Mouse (Mus musculus) spleen, adult 2 months (tissue): ENCODE data around the gene Maneal. TPM values are rescaled to one million over a fixed set of nuclear protein-coding genes. Genes with fewer than 3 reads are reported as not detected.
A peak's percentile ranks its signal among the peaks of the same experiment; 100 is the strongest.

Experiments
- DNase-seq, 2 experiments: peaks; one replicate each; pipeline versions ENCODE4 v3.0.0 to v3.0.0-alpha.2; 2012 to 2021; ENCODE audit warnings: low spot score in 2 of 2, low read depth in 1 of 2
- H3K27ac ChIP-seq: fragments of 200-500 bp; 2 replicates; pipeline ENCODE4 v1.5.1; 2012; ENCODE audit warnings: low read length, inconsistent platforms; ENCODE audit not compliant: insufficient read depth
- H3K27me3 ChIP-seq: fragments of 200-500 bp; 2 replicates; pipeline ENCODE4 v1.6.1; 2012; ENCODE audit warnings: mild to moderate bottlenecking, moderate library complexity, low read length, inconsistent platforms; ENCODE audit not compliant: control insufficient read depth, insufficient read depth
- H3K36me3 ChIP-seq: fragments of 200-500 bp; 2 replicates; pipeline ENCODE4 v1.6.1; 2012; ENCODE audit warnings: mild to moderate bottlenecking, low read length, inconsistent platforms; ENCODE audit not compliant: control insufficient read depth, insufficient read depth
- H3K4me1 ChIP-seq: fragments of 200-500 bp; 2 replicates; pipeline ENCODE4 v1.6.1; 2011; ENCODE audit warnings: inconsistent platforms; ENCODE audit not compliant: control insufficient read depth, insufficient read depth, insufficient read length
- H3K4me3 ChIP-seq: fragments of 200-500 bp; 2 replicates; pipeline ENCODE4 v1.5.1; 2011; ENCODE audit warnings: mild to moderate bottlenecking, inconsistent platforms; ENCODE audit not compliant: insufficient read depth, insufficient read length; ENCODE audit errors: extremely low read depth
- CTCF ChIP-seq: fragments of 200-500 bp; IDR thresholded peaks from 2 replicates; pipeline ENCODE4 v1.5.1; 2011; ENCODE audit warnings: mild to moderate bottlenecking, inconsistent platforms; ENCODE audit not compliant: insufficient read depth, insufficient read length, insufficient replicate concordance; ENCODE audit errors: extremely low read depth
- POLR2A ChIP-seq: fragments of 200-500 bp; IDR thresholded peaks from 2 replicates; pipeline ENCODE4 v1.6.1; 2011; ENCODE audit warnings: low read depth, low read length, inconsistent platforms
- WGBS: fragments of 180-500 bp; shearing (Covaris S2); methylation state at CpG from one replicate; pipeline ENCODE4 v1.1.7; 2018; 5-methylcytosine and 5-hydroxymethylcytosine counted together
- polyA plus RNA-seq: library from polyadenylated mRNA; depleted of rRNA; stranded (reverse); fragments of >200 nt; gene quantifications from 2 replicates; pipeline ENCODE4 v1.2.3, GENCODE M21; 2012

The Maneal gene
- polyA plus RNA-seq, 1 experiment = 0.65 TPM

DNA sequence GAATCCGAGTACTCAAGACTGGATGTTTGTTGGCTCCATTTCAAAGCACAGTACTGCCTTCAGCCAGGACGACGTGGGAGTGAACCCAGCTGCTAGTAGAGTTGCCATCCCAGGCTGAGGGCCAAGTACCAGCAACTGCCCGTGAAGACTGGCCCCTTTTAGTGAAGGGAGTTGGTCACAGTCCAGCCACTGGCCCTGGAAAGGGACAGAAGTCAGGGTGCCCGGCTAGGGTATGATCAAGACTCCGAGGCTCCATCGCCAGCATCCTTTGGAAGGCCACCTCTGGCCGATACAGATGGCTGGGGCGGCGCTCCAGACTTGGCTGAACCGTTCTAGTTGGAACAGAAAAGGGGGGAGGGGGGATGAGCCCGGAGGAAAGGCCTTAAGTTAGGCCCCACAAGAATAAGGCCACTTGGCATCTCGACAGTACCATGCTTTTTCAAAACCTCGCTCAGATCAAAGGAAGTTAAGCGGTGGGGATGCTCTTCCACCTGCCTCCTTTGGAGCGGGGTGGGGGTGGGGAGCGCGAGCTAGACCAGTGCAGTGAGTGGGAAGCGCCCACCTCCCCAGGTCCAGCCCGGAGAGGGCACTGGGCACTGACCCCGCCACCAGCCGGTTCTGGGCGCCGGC lies 12.2 kb downstream of the Maneal start:
- DNase-seq = no peak
- H3K4me1 ChIP-seq = peaks cover 12% of the 10 kb centered on the region

DNA sequence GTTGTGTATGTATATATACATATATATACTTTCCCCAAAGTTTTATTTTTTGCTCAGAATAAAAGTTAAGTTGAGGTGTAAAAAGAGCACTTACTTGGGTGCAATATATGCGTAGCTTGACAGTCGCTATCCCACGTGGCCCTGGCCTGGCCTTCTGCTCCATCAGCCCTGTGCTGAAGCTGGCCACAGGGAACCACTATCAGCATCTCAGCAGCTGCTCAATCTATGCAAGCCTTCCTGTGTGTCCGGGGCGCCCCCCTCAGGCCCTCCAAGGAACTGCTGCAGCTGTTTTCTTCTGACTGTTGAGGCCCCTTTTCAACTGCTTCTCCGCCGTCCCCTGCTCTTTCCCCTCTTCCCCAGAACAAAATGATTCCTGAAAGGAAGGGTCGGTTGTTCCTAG lies 14.4 kb downstream of the Maneal start:
- peaks cover 1% of the 10 kb centered on the region; the same call in 1 of the 2 replicates for H3K36me3 ChIP-seq
- H3K27ac ChIP-seq = no peak overlapping the region
- peaks cover 12% of the 10 kb centered on the region for H3K4me1 ChIP-seq
- DNase-seq = peak; percentile 26 to 74
- no peak overlapping the region for H3K4me3 ChIP-seq
- H3K27me3 ChIP-seq = no peaks in the 10 kb centered on the region
- peak; percentile 94 for TF ChIP-seq CTCF
- TF ChIP-seq POLR2A = no peak
- WGBS = 20% methylated on average over 8 of the region's 8 CpGs

More for the DNA sequence above, 12.2 kb downstream of the Maneal start:
- Histone ChIP-seq H3K27ac (peak overlapping the region; percentile 57; the same call in 1 of the 2 replicates), H3K36me3 (peaks cover 8% of the 10 kb centered on the region), H3K4me3 (peak overlapping the region; percentile 95), H3K27me3 (no peaks in the 10 kb centered on the region)
- no peak for TF ChIP-seq CTCF
- no peak for TF ChIP-seq POLR2A
- whole genome bisulfite sequencing = 17% methylated on average over 23 of the region's 24 CpGs

DNA sequence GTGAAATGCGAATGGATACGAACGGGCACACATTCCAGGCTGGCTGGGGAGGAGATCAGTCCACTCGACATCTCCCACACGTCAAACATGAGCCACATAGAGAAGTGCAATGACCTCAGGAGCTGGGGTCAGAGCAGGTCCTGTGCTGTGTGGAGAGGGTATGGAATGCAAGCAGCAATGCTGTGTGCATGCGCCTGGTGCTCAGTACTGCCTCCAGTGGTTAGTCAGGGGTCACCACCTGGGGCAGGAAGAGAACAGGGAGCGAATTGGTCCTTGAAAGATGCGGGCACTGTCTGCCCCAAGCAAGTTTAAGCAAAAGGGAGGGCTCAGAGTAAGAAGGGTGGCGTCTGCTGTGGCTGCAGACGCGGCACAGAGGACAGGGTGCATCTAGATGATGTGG lies 18.5 kb downstream of the Maneal start:
- Histone ChIP-seq H3K4me1 (no peaks in the 10 kb centered on the region), H3K27ac (no peak overlapping the region), H3K27me3 (no peaks in the 10 kb centered on the region), H3K36me3 (peaks cover 9% of the 10 kb centered on the region), H3K4me3 (no peak overlapping the region)
- WGBS = 81% methylated on average over 11 of the region's 11 CpGs
- DNase-seq = peak in 1 of 2 experiments; percentile 42
- no peak for TF ChIP-seq POLR2A
- peak; percentile 70; the same call in 1 of the 2 replicates for TF ChIP-seq CTCF

DNA sequence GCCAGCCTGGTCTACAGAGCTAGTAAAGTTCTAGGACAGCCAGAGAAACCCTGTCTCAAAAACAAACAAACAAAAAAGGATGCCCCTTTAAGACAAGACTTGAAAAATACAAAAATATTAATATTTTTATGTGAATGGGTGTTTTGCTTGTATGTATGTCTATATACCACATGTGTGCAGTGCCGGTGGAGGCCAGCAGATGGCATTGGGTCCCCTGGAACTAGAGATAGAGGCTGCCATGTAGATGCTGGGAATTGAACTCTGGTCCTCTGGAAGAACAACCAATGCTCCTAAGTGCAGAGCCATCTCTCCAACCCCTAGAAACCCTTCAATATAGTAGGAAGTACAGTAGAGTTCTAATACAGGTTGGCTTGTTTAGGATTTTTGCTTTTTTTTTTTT lies 21.0 kb downstream of the Maneal start:
- Histone ChIP-seq H3K27me3 (no peaks in the 10 kb centered on the region), H3K27ac (no peak overlapping the region), H3K4me3 (no peak overlapping the region), H3K36me3 (peaks cover 12% of the 10 kb centered on the region), H3K4me1 (no peaks in the 10 kb centered on the region)
- no peak for TF ChIP-seq POLR2A
- TF ChIP-seq CTCF = no peak
- WGBS = 100% methylated on average over 1 of the region's 1 CpGs
- DNase-seq = no peak

DNA sequence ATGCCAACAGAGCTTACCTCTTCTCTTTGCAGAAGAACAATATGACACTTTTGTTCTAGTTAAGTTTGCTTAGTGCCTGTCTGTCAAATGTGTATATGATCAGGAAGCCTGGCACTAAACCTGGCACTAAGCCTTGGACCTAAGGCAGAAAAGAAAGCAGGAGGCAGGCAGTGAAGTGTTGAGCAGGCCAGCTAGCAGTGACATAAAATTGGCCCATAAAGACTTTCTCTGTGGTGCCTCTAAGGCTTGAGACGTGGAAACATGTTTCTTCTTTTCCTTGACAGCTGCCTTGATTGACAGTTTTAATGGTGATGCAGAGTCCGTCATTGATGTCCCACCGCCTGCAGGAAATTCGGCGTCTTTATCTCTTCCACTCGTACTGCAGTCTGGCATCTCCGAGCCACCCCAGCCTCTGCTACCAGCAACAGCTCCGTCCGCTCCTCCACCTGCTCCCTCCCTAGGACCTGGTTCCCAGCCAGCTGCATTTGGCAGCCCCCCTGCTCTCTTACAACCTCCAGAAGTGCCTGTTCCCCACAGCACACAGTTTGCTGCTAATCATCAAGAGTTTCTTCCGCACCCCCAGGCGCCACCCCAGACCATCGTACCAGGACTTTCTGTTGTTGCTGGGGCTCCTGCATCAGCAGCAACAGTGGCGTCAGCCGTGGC lies 23.8 kb downstream of the Maneal start:
- 92% methylated on average over 14 of the region's 14 CpGs for WGBS
- H3K4me1 ChIP-seq = no peaks in the 10 kb centered on the region
- H3K27me3 ChIP-seq = no peaks in the 10 kb centered on the region
- TF ChIP-seq POLR2A = no peak
- TF ChIP-seq CTCF = no peak
- H3K36me3 ChIP-seq = peaks cover 16% of the 10 kb centered on the region
- no peak overlapping the region for H3K4me3 ChIP-seq
- no peak for DNase-seq
- no peak overlapping the region for H3K27ac ChIP-seq

DNA sequence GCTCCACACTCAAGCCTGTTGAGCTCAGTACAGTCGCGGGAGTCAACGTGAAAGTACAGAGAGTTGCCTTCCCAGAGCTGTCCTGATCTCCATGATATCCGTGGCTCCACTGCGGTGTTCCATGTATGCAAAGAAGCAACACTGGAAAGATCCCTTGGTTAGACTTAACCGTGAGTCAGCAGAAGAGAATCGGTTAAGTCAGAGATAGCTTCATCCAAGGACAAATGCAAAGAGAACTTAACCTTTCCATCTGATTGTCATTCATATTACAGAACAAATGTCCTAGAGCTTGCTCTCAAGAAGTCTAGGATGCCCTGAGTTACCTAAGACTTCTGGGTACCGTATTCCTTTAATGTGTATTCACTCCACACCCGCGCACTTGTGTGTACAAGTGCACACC lies 29.2 kb downstream of the Maneal start:
- Histone ChIP-seq H3K4me1 (no peaks in the 10 kb centered on the region), H3K27ac (no peak overlapping the region), H3K27me3 (no peaks in the 10 kb centered on the region), H3K36me3 (peaks cover 23% of the 10 kb centered on the region), H3K4me3 (no peak overlapping the region)
- no peak for DNase-seq
- 97% methylated on average over 10 of the region's 10 CpGs for WGBS
- TF ChIP-seq CTCF (no peak), POLR2A (no peak)

DNA sequence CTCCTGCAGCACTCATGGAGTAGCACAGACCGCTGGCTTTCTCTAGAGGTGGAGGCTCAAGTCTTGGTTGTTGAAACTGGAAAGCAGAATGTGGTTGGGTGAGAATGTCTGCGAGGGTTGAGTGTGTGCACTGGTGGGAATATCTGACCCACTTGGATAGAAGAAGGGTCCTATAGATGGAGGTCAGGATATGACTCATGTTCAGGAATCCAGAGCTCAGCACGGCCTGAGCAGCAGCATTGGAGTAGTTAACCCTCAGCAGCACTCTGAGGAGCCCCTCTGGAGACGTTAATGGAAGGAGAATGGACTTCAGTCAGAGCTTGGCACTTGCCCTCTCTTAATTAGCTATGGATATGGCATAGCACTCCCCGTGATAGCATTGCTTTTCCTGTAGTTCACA lies 32.3 kb downstream of the Maneal start:
- TF ChIP-seq CTCF = no peak
- DNase-seq = no peak
- H3K4me3 ChIP-seq = no peak overlapping the region
- H3K27ac ChIP-seq = no peak overlapping the region
- H3K4me1 ChIP-seq = no peaks in the 10 kb centered on the region
- H3K36me3 ChIP-seq = peaks cover 35% of the 10 kb centered on the region
- H3K27me3 ChIP-seq = no peaks in the 10 kb centered on the region
- WGBS = 85% methylated on average over 5 of the region's 5 CpGs
